Mouse (Mus musculus) C2C12 (cell line): ENCODE measurements at regions not wholly inside any gene's neighbourhood (a gene's known extent, or its start where the extent isn't known, plus 50 kb on each side); places are given as distances from the start of the nearest gene placed in this dataset.

Experiments
- CEBPB ChIP-seq: IDR thresholded peaks from one replicate; pipeline ENCODE4 v1.6.1; 2011; ENCODE audit warnings: low read depth, mild to moderate bottlenecking, control low read depth, moderate library complexity
- CTCF ChIP-seq: IDR thresholded peaks from one replicate; pipeline ENCODE4 v1.5.1; 2011; ENCODE audit not compliant: control insufficient read depth, insufficient read depth, insufficient read length
- USF1 ChIP-seq: IDR thresholded peaks from one replicate; pipeline ENCODE4 v1.6.1; 2011; ENCODE audit warnings: low read depth, mild to moderate bottlenecking, control low read depth, moderate library complexity

- TF ChIP-seq USF1, result no peak
- no peak for TF ChIP-seq CEBPB
- no peak for TF ChIP-seq CTCF
These were observed 139.2 kb downstream of the Pdcd6ip start for GRCm38 (mm10) chr9:113568849-113569248.
